Mouse (Mus musculus) kidney, adult 2 months (tissue): ENCODE measurements around the gene 9230102O04Rik.

Experiments
- CTCF ChIP-seq: fragments of 200-500 bp; conservative IDR thresholded peaks from 2 replicates; pipeline ENCODE4 v1.5.1; 2011; ENCODE audit warnings: low read depth, mild to moderate bottlenecking, control low read depth, low read length, moderate library complexity, mixed read lengths; ENCODE audit not compliant: insufficient read depth, insufficient read length
- POLR2A ChIP-seq: fragments of 200-500 bp; IDR thresholded peaks from one replicate; pipeline ENCODE4 v1.6.1; 2011; ENCODE audit warnings: low read depth, low read length, control low read depth

- TF ChIP-seq CTCF (no peak), POLR2A (no peak)
Measured at GRCm38 (mm10) chr2:9926905-9927283, 37.6 kb upstream of the 9230102O04Rik start.
